Mouse (Mus musculus) forebrain, embryonic 11.5 days (tissue): Measurements from ENCODE around the gene Nup85. TPM values are rescaled to one million over a fixed set of nuclear protein-coding genes. Genes with fewer than 3 reads are reported as not detected.

ENCODE experiments used
- ATAC-seq: fragments of 200-750 bp; cut with Nextera tagmentation; replicated peaks from 2 replicates; pipeline ENCODE4 v1.8.0; 2017; ENCODE audit warnings: moderate TSS enrichment; ENCODE audit not compliant: low FRiP score
- DNase-seq: peaks from one replicate; pipeline ENCODE4 v3.0.0-alpha.2; 2017; ENCODE audit warnings: low spot score
- H3K27ac ChIP-seq: fragments of 300-500 bp; sonication (generic); 2 replicates; pipeline ENCODE4 v1.5.1; 2014; ENCODE audit warnings: low read depth, low read length
- H3K27me3 ChIP-seq: fragments of 300-500 bp; sonication (generic); 2 replicates; pipeline ENCODE4 v1.6.1; 2014; ENCODE audit warnings: mild to moderate bottlenecking, low read length, mixed read lengths; ENCODE audit not compliant: control insufficient read depth, insufficient read depth
- H3K36me3 ChIP-seq: fragments of 300-500 bp; sonication (generic); 2 replicates; pipeline ENCODE4 v1.6.1; 2014; ENCODE audit warnings: mild to moderate bottlenecking, low read length, moderate library complexity, mixed read lengths; ENCODE audit not compliant: control insufficient read depth, insufficient read depth
- H3K4me1 ChIP-seq: fragments of 300-500 bp; sonication (generic); replicated peaks from 2 replicates; pipeline ENCODE4 v1.6.1; 2014; ENCODE audit warnings: low read length, mixed read lengths; ENCODE audit not compliant: control insufficient read depth, insufficient read depth
- H3K4me2 ChIP-seq: fragments of 300-500 bp; sonication (generic); 2 replicates; pipeline ENCODE4 v1.6.1; 2014; ENCODE audit warnings: low read depth, mild to moderate bottlenecking, low read length, moderate library complexity, mixed read lengths; ENCODE audit not compliant: severe bottlenecking
- H3K4me3 ChIP-seq: fragments of 300-500 bp; sonication (generic); 2 replicates; pipeline ENCODE4 v1.5.1; 2014; ENCODE audit warnings: low read depth, low read length
- H3K9ac ChIP-seq: fragments of 300-500 bp; sonication (generic); 2 replicates; pipeline ENCODE4 v1.6.1; 2014; ENCODE audit warnings: low read length
- H3K9me3 ChIP-seq: fragments of 300-500 bp; sonication (generic); 2 replicates; pipeline ENCODE4 v1.6.1; 2016; ENCODE audit warnings: low read length, mixed read lengths; ENCODE audit not compliant: control insufficient read depth
- WGBS: fragments of 180-500 bp; shearing (Covaris S2); extraction: QIAGEN DNeasy Blood & Tissue Kit; methylation state at CpG from one replicate; pipeline ENCODE4 v1.1.7; 2014; 5-methylcytosine and 5-hydroxymethylcytosine counted together
- polyA plus RNA-seq: library from polyadenylated mRNA; unstranded; fragments of >200 nt; fragmentation: Nextera tagmentation; extraction: Ambion mirVana; gene quantifications from 2 replicates; pipeline ENCODE4 v1.2.1, GENCODE M21; 2014

The Nup85 gene
- polyA plus RNA-seq, 1 experiment from 2014 or later = 236 TPM

DNA sequence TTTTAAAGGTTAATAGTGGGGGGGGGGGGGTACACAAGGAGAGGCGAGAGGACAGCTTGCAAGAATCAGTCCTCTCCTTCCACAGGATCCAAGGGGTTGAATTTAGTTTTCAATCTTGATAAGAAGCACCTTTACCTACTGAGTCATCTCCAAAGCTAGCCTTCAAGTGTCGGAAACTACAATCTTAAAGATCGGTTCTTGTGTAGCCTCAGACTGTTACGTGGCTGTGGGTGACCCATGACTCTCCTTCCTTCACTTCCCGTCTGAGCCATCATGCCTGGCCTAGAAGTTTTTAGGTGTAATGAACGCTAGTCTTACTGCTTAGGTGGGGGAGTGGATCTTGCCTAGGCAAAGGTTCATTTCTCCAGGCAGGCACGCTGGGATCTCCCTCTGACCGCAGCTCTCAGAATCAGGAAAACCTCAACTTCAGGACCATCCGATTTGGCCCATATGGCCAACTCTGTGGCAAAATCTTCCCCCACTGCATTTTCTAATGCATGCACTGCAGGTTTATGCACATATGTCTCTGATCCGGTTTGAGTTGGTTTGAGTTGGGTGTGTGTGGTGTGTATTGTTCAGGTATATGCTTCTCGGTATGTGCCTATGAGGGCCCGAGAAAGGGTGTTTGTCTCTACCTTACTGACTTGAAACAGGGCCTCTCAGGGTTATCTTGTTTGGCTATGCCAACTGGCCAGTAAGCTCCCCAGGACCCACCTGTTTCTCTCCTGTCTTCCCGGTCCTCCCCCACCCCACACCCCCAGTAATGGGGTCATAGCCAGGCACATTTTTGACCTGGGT lies 65.7 kb downstream of the Nup85 start:
- Histone ChIP-seq H3K4me2 (no peak overlapping the region), H3K36me3 (no peaks in the 10 kb centered on the region), H3K4me3 (no peak overlapping the region), H3K27me3 (no peaks in the 10 kb centered on the region), H3K27ac (no peak overlapping the region), H3K4me1 (no peaks in the 10 kb centered on the region), H3K9me3 (no peaks in the 10 kb centered on the region), H3K9ac (no peak overlapping the region)
- 89% methylated on average over 13 of the region's 13 CpGs for WGBS
- no peak for DNase-seq
- ATAC-seq = no peak

DNA sequence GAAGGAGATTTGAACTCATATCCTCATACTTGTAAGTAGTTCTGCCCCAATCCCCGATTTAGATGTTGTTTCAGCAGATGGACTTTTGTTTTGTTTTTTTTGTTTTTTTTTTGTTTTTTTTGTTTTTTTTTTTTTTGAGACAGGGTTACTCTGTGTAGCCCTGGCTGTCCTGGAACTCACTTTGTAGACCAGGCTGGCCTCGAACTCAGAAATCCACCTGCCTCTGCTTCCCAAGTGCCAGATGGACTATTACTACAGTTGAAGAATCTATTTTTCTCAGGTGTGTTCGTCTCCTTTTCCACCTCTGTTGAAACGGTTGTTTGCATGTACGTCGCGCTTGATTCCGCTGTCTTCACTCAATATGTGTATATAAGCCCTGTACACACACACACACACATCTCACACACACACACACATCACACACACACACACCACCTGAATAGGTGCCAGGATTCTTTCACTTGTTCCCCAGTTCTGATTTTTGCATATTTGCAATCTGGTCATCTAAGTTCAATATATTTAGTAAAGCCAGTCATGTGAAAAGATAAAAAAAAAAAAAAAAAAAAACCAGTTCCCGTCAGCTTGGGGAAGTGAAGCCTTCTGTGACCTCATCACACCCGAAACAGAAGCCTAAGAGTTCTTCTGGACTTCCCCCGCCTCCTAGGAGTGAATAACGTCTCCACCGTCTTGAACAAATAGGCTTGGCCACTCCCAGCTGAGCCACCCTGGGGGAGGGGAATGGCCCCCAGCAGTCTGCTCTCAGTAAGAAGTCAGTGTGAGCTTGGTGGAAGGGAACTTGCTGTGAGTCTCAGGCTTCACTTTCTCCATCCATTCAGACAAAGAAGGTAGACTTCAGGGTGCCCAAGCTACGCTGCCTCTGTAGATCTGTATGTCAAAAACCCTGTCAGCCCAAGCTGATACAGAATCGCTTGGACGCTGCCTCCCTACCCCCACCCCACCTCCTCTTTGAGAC lies 66.6 kb downstream of the Nup85 start:
- Histone ChIP-seq H3K9me3 (no peaks in the 10 kb centered on the region), H3K27ac (no peak overlapping the region), H3K9ac (no peak overlapping the region), H3K4me1 (no peaks in the 10 kb centered on the region), H3K4me3 (no peak overlapping the region), H3K36me3 (no peaks in the 10 kb centered on the region), H3K4me2 (no peak overlapping the region), H3K27me3 (no peaks in the 10 kb centered on the region)
- DNase-seq (no peak), ATAC-seq (no peak)
- WGBS = 51% methylated on average over 16 of the region's 16 CpGs

DNA sequence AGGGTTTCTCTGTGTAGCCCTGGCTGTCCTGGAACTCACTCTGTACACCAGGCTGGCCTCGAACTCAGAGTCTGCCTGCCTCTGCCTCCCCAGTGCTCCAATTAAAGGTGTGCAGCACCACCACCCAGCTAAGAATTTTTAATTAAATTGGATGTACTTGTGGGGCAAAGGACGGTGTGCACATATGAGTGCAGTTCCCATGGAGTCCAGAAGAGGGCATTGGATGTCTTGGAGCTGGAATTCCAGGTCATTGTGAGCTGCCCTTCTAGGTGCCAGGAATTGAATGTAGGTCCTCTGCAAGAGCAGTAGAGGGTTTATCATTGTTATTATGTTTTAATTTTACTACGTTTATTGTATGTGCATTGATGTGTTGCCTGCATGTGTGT lies 67.3 kb downstream of the Nup85 start:
- 16% methylated on average over 3 of the region's 3 CpGs for WGBS
- Histone ChIP-seq H3K27me3 (no peaks in the 10 kb centered on the region), H3K4me2 (no peak overlapping the region), H3K27ac (no peak overlapping the region), H3K9me3 (no peaks in the 10 kb centered on the region), H3K36me3 (no peaks in the 10 kb centered on the region), H3K4me3 (no peak overlapping the region), H3K4me1 (no peaks in the 10 kb centered on the region), H3K9ac (no peak overlapping the region)
- ATAC-seq = no peak
- no peak for DNase-seq

DNA sequence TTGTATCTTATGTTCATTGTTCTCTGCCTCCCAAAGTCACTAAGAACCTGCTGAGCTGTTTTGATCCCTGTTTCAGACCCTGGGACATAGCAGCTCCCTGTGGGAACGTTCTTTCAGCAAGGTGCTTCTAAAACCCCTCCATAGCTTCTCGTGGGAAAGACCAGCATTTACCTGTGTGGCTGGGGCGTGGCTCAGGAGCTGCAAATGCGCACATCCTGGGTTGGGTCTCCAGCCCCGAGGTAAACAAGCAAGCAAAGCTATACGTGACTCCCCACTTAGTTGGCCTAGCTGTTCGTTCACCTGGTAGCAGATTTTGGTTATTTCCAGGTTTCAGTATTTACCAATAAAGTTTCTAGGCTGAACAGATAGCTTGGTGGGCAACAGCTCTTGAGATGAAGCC lies 68.0 kb downstream of the Nup85 start:
- Histone ChIP-seq H3K4me3 (no peak overlapping the region), H3K9me3 (no peaks in the 10 kb centered on the region), H3K27ac (no peak overlapping the region), H3K36me3 (no peaks in the 10 kb centered on the region), H3K9ac (no peak overlapping the region), H3K4me2 (no peak overlapping the region), H3K27me3 (no peaks in the 10 kb centered on the region), H3K4me1 (no peaks in the 10 kb centered on the region)
- DNase-seq (no peak), ATAC-seq (no peak)
- 80% methylated on average over 7 of the region's 7 CpGs for WGBS

DNA sequence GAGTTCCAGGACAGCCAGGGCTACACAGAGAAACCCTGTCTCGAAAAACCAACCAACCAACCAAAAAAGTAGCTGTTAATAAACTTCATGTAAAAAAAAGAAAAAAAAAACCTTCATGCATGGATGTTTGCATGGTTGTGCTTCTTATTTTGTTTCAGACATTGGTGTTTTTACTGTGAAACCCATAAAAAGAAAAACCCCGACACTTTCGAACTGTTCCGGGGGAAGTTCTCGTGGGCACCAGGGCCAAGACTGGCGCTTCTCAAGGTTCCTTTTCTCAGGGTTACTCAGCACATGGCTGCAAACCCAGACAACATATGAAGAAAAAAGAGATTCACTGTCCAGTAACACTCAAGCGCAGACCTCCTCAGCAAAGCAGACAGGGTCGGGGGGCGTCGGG lies 68.6 kb downstream of the Nup85 start:
- 87% methylated on average over 10 of the region's 10 CpGs for WGBS
- H3K9me3 ChIP-seq = no peaks in the 10 kb centered on the region
- ATAC-seq = no peak
- no peaks in the 10 kb centered on the region for H3K4me1 ChIP-seq
- no peak overlapping the region for H3K4me3 ChIP-seq
- no peaks in the 10 kb centered on the region for H3K36me3 ChIP-seq
- H3K9ac ChIP-seq = no peak overlapping the region
- H3K27ac ChIP-seq = no peak overlapping the region
- no peak for DNase-seq
- H3K27me3 ChIP-seq = no peaks in the 10 kb centered on the region
- H3K4me2 ChIP-seq = no peak overlapping the region

Other genes starting within 250 kb of the Nup85 start
- not detected in 2 replicates for gene Ush1g, start 242.4 kb upstream of the Nup85 start, polyA plus RNA-seq
- gene Otop3, start 229.7 kb upstream of the Nup85 start, polyA plus RNA-seq = not detected in 2 replicates
- 22.3 and 26.0 TPM in 2 replicates for gene Hid1, start 196.7 kb upstream of the Nup85 start, polyA plus RNA-seq
- gene Cdr2l, start 182.5 kb upstream of the Nup85 start, polyA plus RNA-seq = 29.0 and 29.7 TPM in 2 replicates
- gene Mrpl58, start 160.7 kb upstream of the Nup85 start, polyA plus RNA-seq = 253 and 265 TPM in 2 replicates
- gene Atp5h, start 144.5 kb upstream of the Nup85 start, polyA plus RNA-seq = 814 TPM in 2 replicates
- 24.5 and 27.1 TPM in 2 replicates for gene Kctd2, start 144.3 kb upstream of the Nup85 start, polyA plus RNA-seq
- 0.16 and 0.23 TPM in 2 replicates for gene Trim80, start 123.9 kb upstream of the Nup85 start, polyA plus RNA-seq
- 0.16 and 0.24 TPM in 2 replicates for gene Slc16a5, start 102.0 kb upstream of the Nup85 start, polyA plus RNA-seq
- 8.9 and 9.7 TPM in 2 replicates for gene Armc7, start 88.8 kb upstream of the Nup85 start, polyA plus RNA-seq
- gene Nt5c, start 72.6 kb upstream of the Nup85 start, polyA plus RNA-seq = 72.6 and 78.5 TPM in 2 replicates
- 961 and 989 TPM in 2 replicates for gene Jpt1, start 50.0 kb upstream of the Nup85 start, polyA plus RNA-seq
- gene Sumo2, start 28.2 kb upstream of the Nup85 start, polyA plus RNA-seq = 1,384 and 1,509 TPM in 2 replicates
- 93.9 and 95.3 TPM in 2 replicates for gene Mrps7, start 39.5 kb downstream of the Nup85 start, polyA plus RNA-seq
- gene Gga3, start 39.6 kb downstream of the Nup85 start, polyA plus RNA-seq = 36.5 and 37.1 TPM in 2 replicates
- gene Mif4gd, start 48.5 kb downstream of the Nup85 start, polyA plus RNA-seq = 19.2 and 22.6 TPM in 2 replicates
- gene Slc25a19, start 63.9 kb downstream of the Nup85 start, polyA plus RNA-seq = 26.4 and 27.7 TPM in 2 replicates
- gene Grb2, start 144.2 kb downstream of the Nup85 start, polyA plus RNA-seq = 63.0 and 71.4 TPM in 2 replicates
- gene Tmem94, start 201.0 kb downstream of the Nup85 start, polyA plus RNA-seq = 25.9 and 28.9 TPM in 2 replicates
- gene Caskin2, start 249.2 kb downstream of the Nup85 start, polyA plus RNA-seq = 20.4 and 21.2 TPM in 2 replicates